Mouse (Mus musculus) neural tube, embryonic 10.5 days (tissue): Measurements from ENCODE around the gene Ppm1e.
"Not testable (repeated sequence)": the region's sequence is repeated elsewhere in the genome, so short reads cannot be mapped to it uniquely, and the experiment has no call there.

ENCODE experiments used
- DNase-seq: peaks from one replicate; pipeline ENCODE4 v3.0.0-alpha.2; 2017; ENCODE audit warnings: low spot score; ENCODE audit errors: extremely low spot score

The Ppm1e gene

DNA sequence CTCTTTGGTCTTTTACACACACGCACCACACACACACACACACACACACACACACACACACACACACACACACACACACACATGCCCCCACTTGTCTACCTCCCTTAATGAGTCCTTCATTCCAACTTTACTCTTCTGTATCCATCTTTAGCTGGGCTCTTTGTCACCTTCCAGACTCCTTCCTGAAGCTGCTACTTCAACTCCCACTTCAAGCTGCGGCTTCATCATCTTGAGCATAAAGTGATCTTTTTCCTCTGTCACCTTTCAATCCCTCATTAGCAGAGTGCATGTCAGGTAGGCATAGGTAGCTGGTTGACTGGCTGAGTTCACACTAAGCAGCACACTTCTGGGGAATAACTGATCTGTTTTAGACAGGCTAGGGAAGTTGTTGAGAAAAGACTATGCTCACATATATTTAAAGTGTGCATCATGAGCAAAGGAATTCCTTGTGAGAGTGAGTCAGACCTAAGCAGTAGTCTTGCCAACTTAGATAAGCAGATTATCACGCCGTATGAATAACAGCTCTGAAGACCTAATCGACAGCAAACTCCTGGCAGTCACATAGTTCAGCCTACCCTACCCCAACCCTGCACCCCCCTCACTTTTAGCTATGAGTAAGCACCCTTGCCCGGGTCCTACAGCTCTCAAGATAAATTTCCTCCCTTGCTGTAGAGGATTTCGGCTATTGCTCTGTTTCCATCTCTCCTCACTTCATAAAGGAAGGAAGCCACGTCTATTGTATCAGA is 49.3 kb downstream of the Ppm1e start:
- no peak for DNase-seq

DNA sequence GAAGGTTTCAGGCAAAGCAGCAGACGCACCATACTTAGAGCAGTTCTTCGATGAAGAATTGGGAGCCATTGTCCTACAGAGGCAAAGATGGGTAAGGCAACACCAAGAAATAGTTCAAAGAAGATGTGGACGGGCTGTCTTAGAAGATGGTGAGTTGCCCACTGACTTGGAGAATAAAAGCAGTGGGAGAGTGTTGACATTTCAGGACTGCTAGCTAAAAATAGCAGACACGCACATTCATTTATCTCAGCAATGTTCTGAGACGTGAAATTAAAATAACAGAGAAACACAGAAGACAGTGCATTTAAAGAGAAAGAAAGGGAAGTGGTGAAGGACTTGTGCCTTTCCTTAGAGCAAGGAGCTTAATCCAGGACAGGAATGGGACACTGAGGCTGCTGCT is 59.8 kb downstream of the Ppm1e start:
- DNase-seq = no peak

DNA sequence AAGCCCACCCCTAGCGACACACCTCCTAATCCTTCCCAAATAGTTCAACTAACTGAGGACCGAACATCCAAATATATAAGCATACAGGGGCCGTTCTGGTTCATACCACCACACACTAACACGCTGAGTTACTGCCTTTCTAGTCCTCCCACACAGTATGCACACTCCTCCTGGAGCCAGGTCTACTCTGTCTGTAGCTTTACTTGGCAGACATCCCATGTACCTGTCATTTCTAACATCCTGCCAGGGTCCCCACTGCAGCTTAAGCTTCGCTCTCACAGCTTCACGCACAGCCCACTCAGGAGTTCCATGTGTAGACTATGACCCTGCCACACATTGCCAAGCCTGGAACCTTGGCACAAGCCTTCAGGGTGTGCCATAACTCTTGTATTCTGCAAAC is 62.4 kb downstream of the Ppm1e start:
- DNase-seq = no peak

DNA sequence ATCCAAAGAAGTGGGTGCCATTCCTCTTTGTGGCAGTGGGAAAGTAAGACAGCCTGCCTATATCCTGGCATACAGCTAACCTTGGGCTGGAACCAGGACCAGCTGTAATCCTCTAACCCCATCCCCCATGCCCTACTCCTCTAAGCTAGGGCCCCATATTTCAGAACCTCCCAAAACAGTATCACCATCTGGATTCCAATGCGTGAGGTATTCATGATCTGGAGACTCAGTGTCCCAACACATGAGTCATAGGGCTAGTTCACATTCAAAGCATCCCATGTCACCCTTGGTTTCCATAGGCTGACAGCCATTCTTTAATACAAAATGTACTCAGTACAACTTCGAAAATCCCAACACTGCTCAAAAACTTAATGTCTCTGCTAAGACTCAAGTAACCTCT is 63.2 kb downstream of the Ppm1e start:
- no peak for DNase-seq

DNA sequence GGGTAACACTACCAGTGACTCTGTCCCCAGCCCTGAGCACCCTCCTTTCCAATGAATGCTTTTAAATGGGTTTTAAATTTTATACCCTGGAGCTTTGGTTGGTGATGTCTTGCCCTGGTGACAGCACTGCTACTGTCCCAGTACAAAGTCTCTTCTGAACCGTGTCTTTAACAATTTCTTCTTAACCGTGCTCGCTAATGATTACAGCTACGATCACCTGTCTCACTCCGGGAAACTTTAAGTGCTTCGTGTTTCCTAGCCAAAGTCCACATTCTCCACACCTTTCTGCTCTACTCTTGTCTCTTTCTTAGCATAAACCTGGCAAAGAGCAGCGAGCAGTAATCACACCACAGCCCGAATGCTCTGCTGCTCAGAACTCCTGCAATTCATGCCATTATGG is 69.5 kb downstream of the Ppm1e start:
- no peak for DNase-seq

DNA sequence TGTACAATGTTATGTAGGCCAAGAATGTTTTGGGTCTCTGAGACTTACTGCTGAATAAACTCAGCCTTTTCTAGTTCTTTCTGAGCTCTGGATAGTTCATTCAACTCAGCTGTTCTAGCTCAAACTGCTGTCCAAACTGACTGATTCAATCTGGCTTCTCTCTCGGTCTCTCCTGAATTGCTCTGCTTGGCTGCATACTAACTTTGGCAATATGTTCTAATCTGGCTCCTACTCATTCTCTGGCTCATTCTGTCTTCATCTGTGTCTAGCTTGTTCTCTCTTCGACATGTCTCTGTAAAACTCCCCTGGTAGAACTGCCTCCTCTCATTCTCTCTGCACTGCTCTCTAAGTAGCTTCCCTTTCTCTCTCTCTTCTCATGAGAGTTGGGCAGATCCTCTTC is 72.6 kb downstream of the Ppm1e start:
- no peak for DNase-seq

DNA sequence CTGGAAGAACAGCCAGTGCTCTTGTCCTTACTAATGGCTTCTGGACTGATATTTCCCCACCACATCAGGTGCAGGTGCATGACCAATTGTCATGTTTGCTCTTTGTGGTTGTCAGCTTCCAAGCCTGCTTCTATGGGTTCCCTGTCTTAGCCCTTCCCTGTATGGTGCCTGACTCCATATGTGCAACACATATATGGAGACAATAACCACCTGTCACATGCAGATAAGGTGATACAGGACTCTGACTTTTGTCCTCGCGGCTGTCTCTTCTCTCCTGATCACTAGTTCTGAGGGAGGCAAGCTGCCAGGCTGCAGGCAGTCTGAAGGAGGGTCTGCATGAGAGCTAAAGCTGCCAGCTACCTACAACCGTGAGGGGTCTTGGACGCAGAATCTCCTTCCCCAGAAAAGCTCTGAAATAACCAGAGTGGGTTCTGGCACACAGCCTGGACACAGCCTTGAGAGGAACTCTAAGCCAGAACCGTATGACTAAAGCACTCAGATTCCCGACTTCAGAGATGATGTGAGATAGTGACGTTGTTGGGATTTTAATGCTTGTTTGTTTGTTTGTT is 76.8 kb downstream of the Ppm1e start:
- no peak for DNase-seq

DNA sequence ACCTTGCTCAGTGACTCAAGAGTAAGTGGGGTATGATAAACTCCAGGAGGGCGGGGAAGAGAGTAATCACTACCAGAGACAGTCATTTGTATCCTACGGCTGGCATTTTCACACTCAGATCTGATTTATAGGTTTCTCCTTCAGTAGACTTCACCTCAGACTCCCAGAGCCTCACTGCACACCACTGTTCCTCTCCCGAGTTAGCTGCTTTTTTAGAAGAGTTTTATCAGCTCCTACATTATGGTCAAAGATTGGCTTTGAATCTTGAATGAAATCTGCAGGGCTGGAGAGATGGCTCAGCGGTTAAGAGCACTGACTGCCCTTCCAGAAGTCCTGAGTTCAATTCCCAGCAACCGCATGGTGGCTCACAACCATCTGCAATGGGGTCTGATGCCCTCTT is 79.4 kb downstream of the Ppm1e start:
- DNase-seq = no peak

DNA sequence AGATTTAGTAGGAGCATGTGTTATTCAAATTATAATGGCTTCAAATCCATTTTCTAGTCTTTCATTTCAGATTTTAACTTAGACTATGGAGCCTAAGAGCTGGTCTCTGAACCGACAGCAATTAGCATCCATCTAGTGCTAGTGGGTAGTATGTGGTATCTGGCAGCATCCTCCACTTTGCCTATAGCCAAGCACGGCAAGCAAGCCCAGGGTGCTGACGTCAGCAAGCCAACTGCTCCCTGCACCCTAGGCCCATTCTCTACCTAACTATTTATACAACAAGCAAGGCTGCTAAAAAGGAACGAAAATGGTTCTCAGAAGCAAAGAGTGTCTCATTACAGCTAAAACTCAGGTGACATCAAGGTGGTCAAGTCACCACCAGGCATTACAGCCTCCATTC is 80.0 kb downstream of the Ppm1e start:
- no peak for DNase-seq

DNA sequence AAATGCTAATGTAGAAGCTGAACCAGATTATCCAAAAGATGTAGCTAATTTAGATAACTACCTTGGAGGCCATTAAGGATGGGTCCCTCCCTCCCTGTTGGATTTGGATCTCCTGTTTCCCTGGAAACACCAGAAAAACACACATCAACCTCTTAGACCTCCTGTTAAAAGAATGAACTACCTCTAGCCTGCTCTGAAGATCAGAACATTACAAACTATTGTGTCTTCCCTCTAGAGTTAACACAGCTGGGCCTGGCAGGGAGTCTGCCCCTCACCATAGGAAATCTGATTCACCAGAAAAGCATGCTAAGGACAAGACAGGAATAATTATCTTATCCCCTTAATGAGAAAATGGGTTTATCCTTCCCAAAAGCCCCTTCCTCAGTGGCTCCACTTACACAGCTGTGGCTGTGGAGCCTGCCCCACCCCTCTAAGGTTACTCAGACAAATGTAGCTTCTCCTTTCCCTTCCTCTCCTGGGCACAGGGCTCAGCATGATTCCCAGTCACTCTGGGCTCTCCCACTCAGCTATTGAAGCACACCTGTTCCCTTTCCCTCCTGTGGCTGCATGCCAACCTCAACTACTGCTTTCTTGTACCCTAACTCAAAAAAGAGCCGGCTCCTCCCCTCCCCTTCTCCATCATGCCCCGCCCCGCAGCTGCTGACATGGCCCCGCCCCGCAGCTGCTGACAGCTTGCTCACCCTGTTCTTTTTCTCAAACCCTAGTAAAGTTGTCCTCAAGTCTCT is 82.4 kb downstream of the Ppm1e start:
- peak; percentile 30 for DNase-seq

DNA sequence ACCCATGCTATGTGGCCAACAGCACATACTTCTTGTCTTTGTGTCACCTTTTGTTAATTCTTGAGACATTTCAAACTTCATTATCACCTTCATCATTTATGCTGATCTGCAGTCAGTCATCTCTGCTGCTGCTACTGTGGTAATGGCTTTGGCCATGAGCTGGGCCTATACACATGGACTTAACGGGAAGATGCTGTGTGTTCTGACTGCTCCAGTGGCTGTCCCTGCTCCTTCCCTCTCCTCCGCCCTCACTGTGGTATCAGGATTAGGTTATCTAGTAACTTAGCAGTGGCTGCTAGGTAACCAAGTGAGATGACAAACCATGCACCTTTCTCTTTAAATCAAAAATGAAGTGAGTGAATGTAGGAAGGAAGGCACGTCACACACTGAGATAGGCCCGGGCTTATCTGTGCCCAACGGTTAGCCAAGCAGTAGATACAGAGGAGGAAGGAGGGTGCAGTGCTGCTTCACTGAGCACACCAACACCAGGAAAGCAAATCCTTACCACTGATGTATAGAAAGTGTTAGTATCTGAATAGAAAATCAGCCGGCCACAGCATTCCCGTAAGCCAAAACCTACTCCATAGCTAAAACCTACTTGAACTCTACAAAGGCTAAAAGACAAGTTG is 83.3 kb downstream of the Ppm1e start:
- no peak for DNase-seq

DNA sequence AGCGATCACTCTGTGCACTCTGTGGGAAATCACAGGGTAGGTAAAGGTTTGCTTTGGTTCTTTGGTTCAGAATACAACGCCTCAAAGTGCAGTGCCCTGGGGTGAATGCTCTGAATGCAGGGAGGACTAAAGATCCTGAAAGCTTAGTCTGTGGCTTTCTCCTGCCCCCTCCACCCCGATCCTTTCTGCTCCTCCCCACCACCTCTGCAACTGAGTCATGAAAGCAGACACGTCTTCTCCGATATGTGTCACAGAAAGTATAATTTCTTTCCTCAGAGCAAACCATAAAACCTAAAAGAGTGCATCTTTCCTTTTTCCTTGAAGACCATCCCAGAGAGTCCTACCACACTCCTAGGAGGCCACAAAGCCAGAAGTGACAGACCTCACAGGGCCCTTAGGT is 86.1 kb downstream of the Ppm1e start:
- DNase-seq = no peak

DNA sequence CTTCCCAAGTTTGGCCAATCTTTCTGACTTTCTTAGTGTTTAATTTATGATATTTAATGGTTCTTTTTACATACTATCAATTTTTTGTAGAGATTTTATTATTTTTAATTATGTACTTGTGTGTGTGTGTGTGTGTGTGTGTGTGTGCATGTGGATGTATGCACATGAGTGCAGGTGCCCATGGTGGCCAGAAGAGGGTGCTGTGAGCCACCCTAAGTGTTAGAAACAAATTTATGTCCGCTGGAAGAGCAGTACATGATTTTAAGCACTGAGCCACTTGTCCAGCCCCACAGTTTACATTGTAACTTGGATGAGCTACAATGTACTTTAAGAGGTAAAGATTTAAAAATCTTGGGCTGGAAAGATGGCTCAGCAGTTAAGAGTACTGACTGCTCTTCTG is 87.3 kb downstream of the Ppm1e start:
- no peak for DNase-seq

DNA sequence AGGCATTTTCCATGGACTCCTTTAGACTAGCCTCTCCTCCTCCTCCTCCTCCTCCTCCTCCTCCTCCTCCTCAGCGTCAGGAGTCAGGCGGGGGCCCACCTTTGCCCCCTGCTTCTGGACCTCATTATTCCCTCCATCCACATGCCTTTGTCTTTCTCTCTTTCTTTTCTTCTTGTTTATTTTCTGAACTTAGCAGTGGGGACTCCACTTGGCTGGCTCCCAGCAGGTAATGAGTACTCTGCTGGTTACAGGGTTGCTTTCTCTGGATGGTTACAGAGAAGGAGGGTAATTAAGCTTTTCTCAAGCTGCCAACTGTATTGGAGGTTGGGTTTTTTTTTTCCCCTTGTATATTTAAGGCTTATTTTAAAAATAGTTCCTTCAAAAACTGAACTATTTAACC is 87.9 kb downstream of the Ppm1e start:
- no peak for DNase-seq

DNA sequence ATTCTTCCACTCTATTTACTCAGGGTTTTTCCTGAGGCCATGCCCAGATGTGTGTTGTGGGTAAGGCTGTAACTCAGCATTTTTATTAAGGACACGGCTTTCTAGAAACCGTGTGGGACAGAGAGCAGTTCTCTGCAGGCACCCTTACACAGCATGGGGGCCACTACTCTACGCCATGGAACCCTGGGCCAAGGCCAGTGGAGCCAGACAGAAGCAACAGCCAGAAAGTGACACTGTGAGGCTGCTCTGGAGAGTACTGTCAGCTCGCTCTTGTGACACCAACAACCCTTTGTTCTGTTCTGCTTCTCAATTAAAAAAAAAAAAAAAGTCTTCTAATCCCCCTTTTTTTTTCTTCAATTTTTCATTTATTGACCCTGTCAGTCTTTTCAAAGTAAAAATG is 88.4 kb downstream of the Ppm1e start:
- no peak for DNase-seq

DNA sequence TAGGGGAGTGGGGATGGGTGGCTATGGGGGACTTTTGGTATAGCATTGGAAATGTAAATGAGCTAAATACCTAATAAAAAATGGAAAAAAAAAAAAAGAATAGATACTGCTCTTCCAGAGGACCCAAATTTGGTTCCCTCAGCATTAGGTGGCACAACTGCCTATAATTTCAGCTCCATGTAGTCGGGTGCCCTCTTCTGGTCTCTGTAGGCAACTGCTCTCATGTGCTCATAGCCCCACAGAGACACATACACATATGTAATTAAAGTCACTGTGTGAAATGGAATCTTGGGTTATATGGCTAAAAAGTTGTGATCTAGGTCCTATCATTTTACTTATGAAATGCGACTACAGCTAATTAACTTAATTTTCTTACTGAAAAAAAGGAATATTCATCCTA is 90.0 kb downstream of the Ppm1e start:
- DNase-seq = no peak

DNA sequence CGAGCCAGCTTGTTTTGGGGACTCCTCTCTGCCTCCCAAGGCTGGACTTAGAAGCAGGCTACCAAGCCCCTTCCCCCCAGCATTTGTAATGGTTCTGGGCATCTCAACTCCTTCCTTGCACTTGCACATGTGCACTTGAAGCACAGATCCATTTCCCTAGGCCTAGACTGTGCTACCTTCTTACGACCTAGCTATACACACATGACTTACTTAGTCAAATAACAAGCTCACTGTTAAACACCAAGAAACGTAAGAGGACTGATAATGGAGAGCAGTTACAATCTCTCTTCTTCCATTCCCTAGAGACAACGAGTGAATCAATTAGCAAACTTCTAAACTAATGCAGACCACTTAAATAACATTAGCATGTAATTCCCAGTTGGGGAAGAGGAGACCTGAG is 92.6 kb downstream of the Ppm1e start:
- no peak for DNase-seq

DNA sequence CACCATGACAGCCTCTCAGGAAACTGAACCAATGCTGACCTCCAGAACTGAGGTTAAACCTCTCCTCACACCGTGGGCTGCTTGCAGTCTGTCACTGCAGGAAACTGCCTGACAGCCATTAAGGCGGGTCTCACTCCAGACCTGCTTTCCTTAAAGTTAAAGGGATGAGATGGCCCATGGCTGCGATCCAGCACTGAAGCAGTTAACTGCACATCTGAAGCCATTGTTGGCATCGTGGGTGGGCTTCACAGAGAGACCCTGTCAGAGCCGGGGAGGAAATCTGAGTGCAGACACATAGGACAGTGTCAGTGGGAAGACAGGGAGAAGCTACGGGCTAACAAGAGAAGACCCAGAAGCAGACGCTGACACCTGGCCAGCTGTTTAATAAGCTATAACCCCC is 94.9 kb downstream of the Ppm1e start:
- peak; percentile 42 for DNase-seq

DNA sequence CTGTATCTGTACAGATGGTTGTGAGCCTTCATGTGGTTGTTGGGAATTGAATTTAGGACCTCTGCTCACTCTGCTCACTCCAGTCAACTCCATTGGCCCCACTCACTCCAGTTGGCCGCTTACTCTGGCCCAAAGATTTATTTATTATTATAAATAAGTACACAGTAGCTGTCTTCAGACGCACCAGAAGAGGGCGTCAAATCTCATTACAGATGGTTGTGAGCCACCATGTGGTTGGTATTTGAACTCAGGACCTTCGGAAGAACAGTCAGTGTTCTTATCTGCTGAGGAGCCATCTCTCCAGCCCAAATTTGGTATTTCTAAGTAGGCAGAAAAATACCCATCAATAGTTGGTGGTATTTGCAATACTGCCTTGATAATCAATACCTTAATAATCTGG is 97.1 kb downstream of the Ppm1e start:
- not testable (repeated sequence) for DNase-seq

DNA sequence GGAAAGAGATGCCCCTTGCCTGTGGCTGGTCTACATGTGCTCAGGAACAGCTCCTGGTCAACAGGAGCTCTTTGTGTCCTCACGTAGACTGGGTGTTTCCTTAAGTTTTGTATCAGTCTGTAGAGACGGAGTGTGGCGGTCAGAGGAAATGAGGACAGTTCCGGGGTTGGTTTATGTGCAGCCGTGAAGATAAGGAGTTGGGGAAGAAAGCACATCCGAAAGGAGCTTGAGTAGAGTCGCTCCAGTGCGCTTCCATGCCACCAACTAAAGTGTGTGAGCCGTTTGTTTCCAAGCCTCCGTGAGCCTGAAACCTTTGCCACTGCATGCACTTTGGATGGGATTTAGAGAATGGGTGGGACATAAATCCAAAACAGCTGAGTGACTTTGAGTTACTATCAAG is 99.0 kb downstream of the Ppm1e start:
- DNase-seq = no peak

DNA sequence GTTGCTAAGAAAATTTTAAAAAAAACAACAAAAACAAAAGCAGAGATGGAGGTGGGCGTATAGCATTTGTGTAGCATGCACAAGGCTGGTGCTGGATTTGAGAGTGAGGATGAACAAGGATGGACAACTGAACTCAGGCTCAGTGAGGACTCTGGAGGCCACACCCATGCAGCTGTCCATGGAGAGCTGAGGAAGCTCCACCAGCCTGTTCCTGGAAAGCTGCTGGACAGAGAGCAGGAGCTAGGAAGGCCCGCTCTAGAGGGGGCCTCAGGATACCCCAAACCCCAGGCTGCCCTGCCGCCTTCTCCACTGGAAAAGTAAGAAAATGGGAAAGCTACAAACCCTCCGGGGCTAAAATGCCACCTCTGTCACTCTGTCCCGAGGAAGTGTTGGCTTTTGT is 101.5 kb downstream of the Ppm1e start:
- DNase-seq = no peak

DNA sequence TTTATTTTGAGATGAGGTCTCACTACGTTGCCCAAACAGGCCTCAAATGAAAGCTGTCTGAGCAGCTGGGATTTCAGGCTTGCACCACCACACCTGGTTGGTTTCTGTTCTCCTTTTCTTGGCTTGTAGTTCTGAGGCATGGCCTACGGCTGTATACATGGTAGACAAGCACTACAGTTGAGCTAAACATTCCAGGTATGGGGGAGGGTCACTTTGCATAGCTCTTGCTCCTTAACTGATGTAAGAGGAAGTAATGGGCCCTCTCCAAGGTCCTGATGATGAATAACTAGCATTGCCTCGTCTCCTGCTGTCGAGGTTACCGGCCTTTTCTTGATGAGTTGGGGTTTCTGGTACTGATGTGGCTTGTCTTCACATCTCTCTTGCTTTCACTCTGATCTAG is 104.7 kb downstream of the Ppm1e start:
- DNase-seq = no peak
